Mouse (Mus musculus) kidney, postnatal 0 days (tissue): ENCODE measurements at regions not wholly inside any gene's neighbourhood (a gene's known extent, or its start where the extent isn't known, plus 50 kb on each side); places are given as distances from the start of the nearest gene placed in this dataset.

Experiments used
- ATAC-seq: fragments of 200-750 bp; cut with Nextera tagmentation; replicated peaks from 2 replicates; pipeline ENCODE4 v1.8.0; 2017; ENCODE audit warnings: low read depth, moderate number of reproducible peaks, moderate TSS enrichment, moderate library complexity; ENCODE audit not compliant: low FRiP score
- DNase-seq: peaks from one replicate; pipeline ENCODE4 v3.0.0-alpha.2; 2016; ENCODE audit warnings: low spot score
- H3K27ac ChIP-seq: fragments of 300-500 bp; sonication (generic); 2 replicates; pipeline ENCODE4 v1.5.1; 2014; ENCODE audit warnings: mild to moderate bottlenecking
- H3K27me3 ChIP-seq: fragments of 300-500 bp; sonication (generic); 2 replicates; pipeline ENCODE4 v1.6.1; 2014; ENCODE audit warnings: low read length, mixed read lengths; ENCODE audit not compliant: insufficient read depth
- H3K36me3 ChIP-seq: fragments of 300-500 bp; sonication (generic); 2 replicates; pipeline ENCODE4 v1.6.1; 2014; ENCODE audit warnings: low read length, mixed read lengths; ENCODE audit not compliant: insufficient read depth
- H3K4me1 ChIP-seq: fragments of 300-500 bp; sonication (generic); replicated peaks from 2 replicates; pipeline ENCODE4 v1.6.1; 2014; ENCODE audit warnings: antibody characterized with exemption, low read length, mixed read lengths; ENCODE audit not compliant: insufficient read depth
- H3K4me2 ChIP-seq: fragments of 300-500 bp; sonication (generic); 2 replicates; pipeline ENCODE4 v1.6.1; 2014; ENCODE audit warnings: mild to moderate bottlenecking, low read length, moderate library complexity, mixed read lengths
- H3K4me3 ChIP-seq: fragments of 300-500 bp; sonication (generic); replicated peaks from 2 replicates; pipeline ENCODE4 v1.5.1; 2014; ENCODE audit warnings: low read depth, low read length
- H3K9ac ChIP-seq: fragments of 300-500 bp; sonication (generic); 2 replicates; pipeline ENCODE4 v1.6.1; 2014; ENCODE audit warnings: low read depth, low read length
- H3K9me3 ChIP-seq: fragments of 300-500 bp; sonication (generic); replicated peaks from 2 replicates; pipeline ENCODE4 v1.6.1; 2016; ENCODE audit warnings: low read length, inconsistent platforms, mixed read lengths
- CTCF ChIP-seq: IDR thresholded peaks from 2 replicates; pipeline ENCODE4 v1.5.1; 2016; ENCODE audit warnings: antibody characterized with exemption, low read depth, mild to moderate bottlenecking, moderate library complexity
- WGBS: fragments of 180-500 bp; shearing (Covaris S2); extraction: QIAGEN DNeasy Blood & Tissue Kit; methylation state at CpG from one replicate; pipeline ENCODE4 v1.1.7; 2014; 5-methylcytosine and 5-hydroxymethylcytosine counted together

DNA sequence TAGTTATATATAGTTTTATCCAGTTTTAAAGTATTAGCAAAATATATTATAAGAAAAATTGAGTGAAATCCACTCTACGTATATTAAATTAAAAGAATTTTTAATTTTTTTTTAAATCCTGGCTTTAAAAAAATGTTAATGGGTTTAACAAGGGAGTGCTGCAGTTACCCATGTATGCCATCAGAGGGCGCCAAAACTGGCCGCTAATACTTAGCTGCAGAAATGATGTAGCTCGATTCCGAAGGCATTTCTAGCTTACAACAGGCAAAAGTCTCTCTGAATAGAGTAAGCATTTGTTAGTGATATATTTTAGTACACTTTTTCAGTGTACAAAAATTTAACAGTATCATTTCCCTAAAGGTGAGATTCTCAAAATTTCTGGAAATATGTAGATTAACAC is 73.1 kb downstream of the Olfr444 start:
- no peak overlapping the region for H3K27ac ChIP-seq
- ATAC-seq (no peak), DNase-seq (peak; percentile 65)
- H3K4me1 ChIP-seq = no peaks in the 10 kb centered on the region
- no peaks in the 10 kb centered on the region for H3K36me3 ChIP-seq
- H3K9me3 ChIP-seq = no peaks in the 10 kb centered on the region
- WGBS = 8% methylated on average over 5 of the region's 5 CpGs
- H3K9ac ChIP-seq = no peak overlapping the region
- no peak overlapping the region for H3K4me2 ChIP-seq
- peak; percentile 75 for TF ChIP-seq CTCF
- H3K27me3 ChIP-seq = no peaks in the 10 kb centered on the region
- H3K4me3 ChIP-seq = no peak overlapping the region
